Mouse (Mus musculus): ENCODE results near the gene Atn1. TPM values are rescaled to one million over a fixed set of nuclear protein-coding genes. Genes with fewer than 3 reads are reported as not detected.

Gene Atn1
- polyA plus RNA-seq, 1 experiment from 2014 or later, result 14.8 TPM

- H3K4me1 ChIP-seq, result peaks cover 32% of the 10 kb centered on the region
- H3K27me3 ChIP-seq (ENCODE audit: low read depth, poor library complexity, severe bottlenecking), result no peaks in the 10 kb centered on the region
- H3K4me3 ChIP-seq, result peak within 1 kb of the TSS; percentile 76
- under 1% methylated on average over 74 of the region's 76 CpGs for WGBS
- DNase-seq (ENCODE audit: low spot score), result peak; percentile 100
- peak within 1 kb of the TSS; percentile 91 for H3K27ac ChIP-seq
- peaks cover 73% of the 10 kb centered on the region for H3K36me3 ChIP-seq
- no peaks in the 10 kb centered on the region for H3K9me3 ChIP-seq (replicated peaks)
These were observed 44.2 kb downstream of the Atn1 start, which contains the start of the genes Emg1 and Phb2 for GRCm38 (mm10) chr6:124711824-124712782. Gene Emg1 (minus strand): TSS chr6:124712178. Gene Phb2 (plus strand): TSS chr6:124712336.

GRCm38 (mm10) chr6:124708289-124708889, 47.9 kb downstream of the Atn1 start:
- H3K4me1 ChIP-seq, result peaks cover 22% of the 10 kb centered on the region
- H3K36me3 ChIP-seq, result peaks cover 73% of the 10 kb centered on the region
- WGBS, result 95% methylated on average over 10 of the region's 10 CpGs
- no peak overlapping the region for H3K27ac ChIP-seq
- DNase-seq (ENCODE audit: low spot score), result no peak
- H3K27me3 ChIP-seq (ENCODE audit: low read depth, poor library complexity, severe bottlenecking), result no peaks in the 10 kb centered on the region
- no peaks in the 10 kb centered on the region for H3K9me3 ChIP-seq (replicated peaks)
- H3K4me3 ChIP-seq, result no peak overlapping the region

- Histone ChIP-seq H3K9me3 (replicated peaks) (no peaks in the 10 kb centered on the region), H3K36me3 (peaks cover 94% of the 10 kb centered on the region), H3K4me3 (no peak overlapping the region), H3K27ac (no peak overlapping the region), H3K27me3 (ENCODE audit: low read depth, poor library complexity, severe bottlenecking) (no peaks in the 10 kb centered on the region), H3K4me1 (peaks cover 14% of the 10 kb centered on the region)
- WGBS, result 87% methylated on average over 5 of the region's 5 CpGs
- DNase-seq (ENCODE audit: low spot score), result no peak
These were observed 50.2 kb downstream of the Atn1 start for GRCm38 (mm10) chr6:124706061-124706627.

GRCm38 (mm10) chr6:124704417-124704816, 51.9 kb downstream of the Atn1 start:
- H3K27ac ChIP-seq, result no peak overlapping the region
- no peak overlapping the region for H3K4me3 ChIP-seq
- no peaks in the 10 kb centered on the region for H3K9me3 ChIP-seq (replicated peaks)
- WGBS, result 92% methylated on average over 2 of the region's 2 CpGs
- peaks cover 100% of the 10 kb centered on the region for H3K36me3 ChIP-seq
- H3K27me3 ChIP-seq (ENCODE audit: low read depth, poor library complexity, severe bottlenecking), result no peaks in the 10 kb centered on the region
- H3K4me1 ChIP-seq, result no peaks in the 10 kb centered on the region
- no peak for DNase-seq (ENCODE audit: low spot score)

- Histone ChIP-seq H3K4me3 (no peak overlapping the region), H3K27me3 (ENCODE audit: low read depth, poor library complexity, severe bottlenecking) (no peaks in the 10 kb centered on the region), H3K4me1 (no peaks in the 10 kb centered on the region), H3K9me3 (replicated peaks) (no peaks in the 10 kb centered on the region), H3K36me3 (peaks cover 100% of the 10 kb centered on the region), H3K27ac (no peak overlapping the region)
- no peak for DNase-seq (ENCODE audit: low spot score)
- WGBS, result 82% methylated on average over 7 of the region's 7 CpGs
These were observed 52.5 kb downstream of the Atn1 start for GRCm38 (mm10) chr6:124703789-124704188.

GRCm38 (mm10) chr6:124702784-124703103, 53.6 kb downstream of the Atn1 start:
- H3K9me3 ChIP-seq (replicated peaks), result no peaks in the 10 kb centered on the region
- H3K27me3 ChIP-seq (ENCODE audit: low read depth, poor library complexity, severe bottlenecking), result no peaks in the 10 kb centered on the region
- 53% methylated on average over 3 of the region's 3 CpGs for WGBS
- peak; percentile 72 for DNase-seq (ENCODE audit: low spot score)
- no peaks in the 10 kb centered on the region for H3K4me1 ChIP-seq
- H3K27ac ChIP-seq, result no peak overlapping the region
- H3K36me3 ChIP-seq, result peaks cover 94% of the 10 kb centered on the region
- no peak overlapping the region for H3K4me3 ChIP-seq

GRCm38 (mm10) chr6:124702102-124702783, 54.1 kb downstream of the Atn1 start:
- no peaks in the 10 kb centered on the region for H3K9me3 ChIP-seq (replicated peaks)
- no peak for DNase-seq (ENCODE audit: low spot score)
- peaks cover 89% of the 10 kb centered on the region for H3K36me3 ChIP-seq
- WGBS, result 92% methylated on average over 17 of the region's 17 CpGs
- no peaks in the 10 kb centered on the region for H3K4me1 ChIP-seq
- H3K27ac ChIP-seq, result no peak overlapping the region
- no peaks in the 10 kb centered on the region for H3K27me3 ChIP-seq (ENCODE audit: low read depth, poor library complexity, severe bottlenecking)
- H3K4me3 ChIP-seq, result no peak overlapping the region

- WGBS, result 86% methylated on average over 8 of the region's 8 CpGs
- DNase-seq (ENCODE audit: low spot score), result no peak
- H3K36me3 ChIP-seq, result peaks cover 80% of the 10 kb centered on the region
These were observed 55.0 kb downstream of the Atn1 start for GRCm38 (mm10) chr6:124701338-124701737.

GRCm38 (mm10) chr6:124699962-124700610, 56.2 kb downstream of the Atn1 start:
- H3K27me3 ChIP-seq (ENCODE audit: low read depth, poor library complexity, severe bottlenecking), result no peaks in the 10 kb centered on the region
- 89% methylated on average over 11 of the region's 11 CpGs for WGBS
- no peak overlapping the region for H3K4me3 ChIP-seq
- DNase-seq (ENCODE audit: low spot score), result no peak
- H3K4me1 ChIP-seq, result no peaks in the 10 kb centered on the region
- no peaks in the 10 kb centered on the region for H3K9me3 ChIP-seq (replicated peaks)
- H3K27ac ChIP-seq, result no peak overlapping the region
- peaks cover 75% of the 10 kb centered on the region for H3K36me3 ChIP-seq

More at GRCm38 (mm10) chr6:124701338-124701737, 55.0 kb downstream of the Atn1 start:
- no peak overlapping the region for H3K4me3 ChIP-seq
- no peaks in the 10 kb centered on the region for H3K4me1 ChIP-seq
- H3K9me3 ChIP-seq (replicated peaks), result no peaks in the 10 kb centered on the region
- H3K27ac ChIP-seq, result no peak overlapping the region
- H3K27me3 ChIP-seq (ENCODE audit: low read depth, poor library complexity, severe bottlenecking), result no peaks in the 10 kb centered on the region

GRCm38 (mm10) chr6:124699366-124699765, 57.0 kb downstream of the Atn1 start:
- Histone ChIP-seq H3K4me1 (0 out of 2 replicates have a peak, but pooled peaks cover 2% of the 10 kb centered on the region), H3K9me3 (replicated peaks) (no peaks in the 10 kb centered on the region), H3K27me3 (ENCODE audit: low read depth, poor library complexity, severe bottlenecking) (no peaks in the 10 kb centered on the region), H3K36me3 (peaks cover 68% of the 10 kb centered on the region), H3K4me3 (no peak overlapping the region), H3K27ac (no peak overlapping the region)
- no peak for DNase-seq (ENCODE audit: low spot score)
- 87% methylated on average over 4 of the region's 4 CpGs for WGBS

GRCm38 (mm10) chr6:124698751-124699150, 57.6 kb downstream of the Atn1 start:
- Histone ChIP-seq H3K27me3 (ENCODE audit: low read depth, poor library complexity, severe bottlenecking) (no peaks in the 10 kb centered on the region), H3K27ac (no peak overlapping the region), H3K4me3 (no peak overlapping the region), H3K36me3 (peaks cover 62% of the 10 kb centered on the region), H3K9me3 (replicated peaks) (no peaks in the 10 kb centered on the region), H3K4me1 (peaks cover 8% of the 10 kb centered on the region)
- DNase-seq (ENCODE audit: low spot score), result no peak
- 85% methylated on average over 6 of the region's 6 CpGs for WGBS

- no peaks in the 10 kb centered on the region for H3K27me3 ChIP-seq (ENCODE audit: low read depth, poor library complexity, severe bottlenecking)
- H3K4me3 ChIP-seq, result no peak overlapping the region
- peaks cover 15% of the 10 kb centered on the region for H3K4me1 ChIP-seq
- no peak for DNase-seq (ENCODE audit: low spot score)
- no peaks in the 10 kb centered on the region for H3K9me3 ChIP-seq (replicated peaks)
- 93% methylated on average over 7 of the region's 7 CpGs for WGBS
- H3K36me3 ChIP-seq, result peaks cover 40% of the 10 kb centered on the region
- no peak overlapping the region for H3K27ac ChIP-seq
These were observed 59.7 kb downstream of the Atn1 start for GRCm38 (mm10) chr6:124696441-124697150.
